Mouse (Mus musculus) limb, embryonic 14.5 days (tissue): ENCODE data around the gene Gab2. TPM values are rescaled to one million over a fixed set of nuclear protein-coding genes. Genes with fewer than 3 reads are reported as not detected.

Source experiments
- ATAC-seq: fragments of 200-750 bp; cut with Nextera tagmentation; 2 replicates; pipeline ENCODE4 v1.8.0; 2017; ENCODE audit warnings: low read depth, moderate number of reproducible peaks, moderate TSS enrichment; ENCODE audit not compliant: low FRiP score
- DNase-seq: peaks from one replicate; pipeline ENCODE4 v3.0.0-alpha.2; 2015; ENCODE audit warnings: low spot score
- H3K27ac ChIP-seq: fragments of 300-500 bp; sonication (generic); replicated peaks from 2 replicates; pipeline ENCODE4 v1.5.1; 2014; ENCODE audit warnings: low read depth, mild to moderate bottlenecking, low read length, moderate library complexity, mixed read lengths
- H3K27me3 ChIP-seq: fragments of 300-500 bp; sonication (generic); 2 replicates; pipeline ENCODE4 v1.6.1; 2014; ENCODE audit warnings: low read length, mixed read lengths; ENCODE audit not compliant: control insufficient read depth, insufficient read depth
- H3K36me3 ChIP-seq: fragments of 300-500 bp; sonication (generic); 2 replicates; pipeline ENCODE4 v1.6.1; 2014; ENCODE audit warnings: mild to moderate bottlenecking, low read length, moderate library complexity, mixed read lengths; ENCODE audit not compliant: control insufficient read depth, insufficient read depth
- H3K4me1 ChIP-seq: fragments of 300-500 bp; sonication (generic); 2 replicates; pipeline ENCODE4 v1.6.1; 2014; ENCODE audit warnings: antibody characterized with exemption, low read length, mixed read lengths; ENCODE audit not compliant: control insufficient read depth, insufficient read depth
- H3K4me2 ChIP-seq: fragments of 300-500 bp; sonication (generic); replicated peaks from 2 replicates; pipeline ENCODE4 v1.6.1; 2014; ENCODE audit warnings: low read depth, mild to moderate bottlenecking, low read length, moderate library complexity; ENCODE audit not compliant: severe bottlenecking
- H3K4me3 ChIP-seq: fragments of 300-500 bp; sonication (generic); replicated peaks from 2 replicates; pipeline ENCODE4 v1.5.1; 2014; ENCODE audit warnings: low read length
- H3K9ac ChIP-seq: fragments of 300-500 bp; sonication (generic); 2 replicates; pipeline ENCODE4 v1.6.1; 2014; ENCODE audit warnings: mild to moderate bottlenecking, low read depth, low read length, moderate library complexity; ENCODE audit not compliant: severe bottlenecking
- H3K9me3 ChIP-seq: fragments of 300-500 bp; sonication (generic); 2 replicates; pipeline ENCODE4 v1.6.1; 2016; ENCODE audit warnings: low read length; ENCODE audit not compliant: control insufficient read depth
- POLR2A ChIP-seq: fragments of 200-500 bp; IDR thresholded peaks from 2 replicates; pipeline ENCODE4 v1.8.0; 2012; ENCODE audit warnings: inconsistent platforms, mild to moderate bottlenecking, moderate library complexity, borderline replicate concordance; ENCODE audit not compliant: insufficient read depth, insufficient read length; ENCODE audit errors: extremely low read depth
- WGBS: fragments of 180-500 bp; shearing (Covaris S2); extraction: QIAGEN DNeasy Blood & Tissue Kit; methylation state at CpG from one replicate; pipeline ENCODE4 v1.1.7; 2014; 5-methylcytosine and 5-hydroxymethylcytosine counted together
- polyA plus RNA-seq, 2 experiments: library from polyadenylated mRNA; depleted of rRNA in 1 of 2; stranded (reverse) in 1 of 2; unstranded in 1 of 2; fragments of >200 nt; fragmentation: Nextera tagmentation in 1 of 2; extraction: Ambion mirVana in 1 of 2; gene quantifications; 2 replicates each; pipeline versions ENCODE4 v1.2.1 to v1.2.3; 2012 to 2014

The Gab2 gene
- polyA plus RNA-seq, 2 experiments = 5.1 to 7.7 TPM

DNA sequence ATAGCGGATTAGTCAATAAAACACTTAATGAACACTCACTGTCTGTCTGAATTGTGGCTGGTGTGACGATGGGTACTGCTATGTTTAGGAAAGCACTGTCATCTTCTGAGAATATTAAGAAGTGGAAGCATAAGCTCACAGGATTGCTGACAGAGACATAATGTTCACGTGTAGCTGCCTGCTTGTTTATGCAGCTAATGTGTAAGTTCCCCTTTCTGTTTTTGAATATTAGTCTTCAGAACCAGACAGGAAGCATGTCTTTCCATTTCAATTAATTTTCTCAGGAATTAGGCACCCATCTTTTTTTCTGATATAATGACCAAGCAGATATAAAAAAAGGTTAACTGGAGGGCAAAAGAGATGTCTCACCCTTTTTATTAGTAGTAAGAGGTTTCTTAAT is 55.1 kb downstream of the Gab2 start:
- 71% methylated on average over 3 of the region's 3 CpGs for WGBS
- DNase-seq = no peak

DNA sequence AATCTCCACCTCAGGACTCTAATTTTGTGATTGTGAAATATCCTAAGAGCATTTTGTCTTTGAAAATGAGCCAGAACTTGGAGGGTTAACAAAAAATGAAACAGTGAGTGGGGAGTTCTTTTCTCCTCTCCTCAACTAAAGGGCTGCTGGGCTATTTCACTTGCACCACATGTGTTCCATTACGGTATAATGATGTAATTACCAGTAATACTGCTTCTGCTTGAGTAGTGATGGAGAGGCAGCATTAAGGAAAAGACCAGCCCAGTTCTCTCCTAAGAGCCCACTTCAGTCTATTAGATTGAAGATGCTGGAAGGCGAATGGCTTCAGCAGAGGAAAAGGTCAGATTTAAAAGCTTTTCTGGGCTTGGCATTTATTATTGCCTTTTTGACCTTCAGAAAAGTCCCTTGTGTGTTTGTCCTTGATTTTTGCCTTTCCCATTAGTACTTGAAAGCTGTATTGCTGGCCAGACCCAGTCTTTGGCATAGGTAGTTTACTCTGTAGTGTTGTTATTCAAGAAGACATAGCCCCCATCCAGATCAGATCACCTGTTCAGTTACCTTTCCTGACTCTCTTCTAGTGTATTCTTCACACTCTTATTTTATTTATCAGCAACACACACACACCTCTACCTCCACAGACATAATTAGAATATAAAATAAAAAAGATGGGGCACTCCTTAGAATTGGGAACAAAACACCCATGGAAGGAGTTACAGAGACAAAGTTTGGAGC is 69.9 kb downstream of the Gab2 start:
- no peak for DNase-seq
- TF ChIP-seq POLR2A = no peak

More for the DNA sequence above, 55.1 kb downstream of the Gab2 start:
- no peaks in the 10 kb centered on the region for H3K27me3 ChIP-seq
- ATAC-seq = no peak
- no peak overlapping the region for H3K27ac ChIP-seq
- H3K9ac ChIP-seq = no peak overlapping the region
- no peak overlapping the region for H3K4me3 ChIP-seq
- H3K4me2 ChIP-seq = no peak overlapping the region
- no peak for TF ChIP-seq POLR2A
- peaks cover 4% of the 10 kb centered on the region; the same call in 1 of the 2 replicates for H3K9me3 ChIP-seq
- H3K4me1 ChIP-seq = no peaks in the 10 kb centered on the region
- no peaks in the 10 kb centered on the region for H3K36me3 ChIP-seq

DNA sequence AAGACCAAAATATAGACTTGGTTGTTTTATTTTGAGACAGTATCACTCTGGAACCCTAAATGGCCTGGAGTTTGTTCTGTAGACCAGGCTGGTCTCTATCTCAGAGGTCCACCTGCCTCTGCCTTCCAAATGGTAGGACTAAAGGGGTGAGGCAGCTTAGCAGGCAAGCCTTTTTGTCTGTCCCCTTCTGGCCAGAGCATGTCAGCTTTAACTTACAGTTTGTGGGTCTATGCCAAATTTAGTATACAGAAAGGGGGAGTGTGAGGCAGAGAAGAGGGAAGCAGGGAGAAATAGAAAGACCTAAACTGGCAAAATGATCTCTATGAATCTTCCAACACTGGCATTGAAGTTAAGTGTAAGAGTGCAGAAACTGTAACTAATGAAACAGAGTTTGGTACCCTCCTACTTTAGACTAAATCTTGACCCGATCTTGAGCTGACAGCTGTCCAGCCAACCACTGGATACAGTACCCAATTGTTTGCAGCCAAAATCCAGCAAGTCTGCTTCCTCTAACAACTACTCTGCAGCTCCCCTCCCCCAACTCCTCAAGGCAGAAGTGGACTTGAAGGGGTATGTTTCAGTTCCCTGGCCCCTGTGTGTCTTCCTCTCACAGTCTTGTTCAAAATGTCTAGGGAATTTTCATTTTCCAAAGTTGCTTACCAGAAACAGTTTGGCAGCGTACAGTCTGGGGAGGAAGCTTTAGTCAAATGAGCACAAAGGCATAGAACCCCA is 73.5 kb downstream of the Gab2 start:
- H3K36me3 ChIP-seq = no peaks in the 10 kb centered on the region
- H3K27ac ChIP-seq = no peak overlapping the region
- no peak overlapping the region for H3K4me3 ChIP-seq
- DNase-seq = no peak
- H3K4me2 ChIP-seq = no peak overlapping the region
- H3K27me3 ChIP-seq = no peaks in the 10 kb centered on the region
- no peak for TF ChIP-seq POLR2A
- ATAC-seq = no peak
- H3K9me3 ChIP-seq = no peaks in the 10 kb centered on the region
- peaks cover 9% of the 10 kb centered on the region; the same call in 1 of the 2 replicates for H3K4me1 ChIP-seq
- 64% methylated on average over 2 of the region's 2 CpGs for WGBS
- no peak overlapping the region for H3K9ac ChIP-seq

More for the DNA sequence above, 69.9 kb downstream of the Gab2 start:
- no peak overlapping the region for H3K27ac ChIP-seq
- H3K9me3 ChIP-seq = no peaks in the 10 kb centered on the region
- H3K27me3 ChIP-seq = no peaks in the 10 kb centered on the region
- ATAC-seq = no peak
- peaks cover 9% of the 10 kb centered on the region; the same call in 1 of the 2 replicates for H3K4me1 ChIP-seq
- no peak overlapping the region for H3K4me2 ChIP-seq
- H3K4me3 ChIP-seq = no peak overlapping the region
- no peaks in the 10 kb centered on the region for H3K36me3 ChIP-seq
- H3K9ac ChIP-seq = no peak overlapping the region
- WGBS = 24% methylated on average over 2 of the region's 2 CpGs

DNA sequence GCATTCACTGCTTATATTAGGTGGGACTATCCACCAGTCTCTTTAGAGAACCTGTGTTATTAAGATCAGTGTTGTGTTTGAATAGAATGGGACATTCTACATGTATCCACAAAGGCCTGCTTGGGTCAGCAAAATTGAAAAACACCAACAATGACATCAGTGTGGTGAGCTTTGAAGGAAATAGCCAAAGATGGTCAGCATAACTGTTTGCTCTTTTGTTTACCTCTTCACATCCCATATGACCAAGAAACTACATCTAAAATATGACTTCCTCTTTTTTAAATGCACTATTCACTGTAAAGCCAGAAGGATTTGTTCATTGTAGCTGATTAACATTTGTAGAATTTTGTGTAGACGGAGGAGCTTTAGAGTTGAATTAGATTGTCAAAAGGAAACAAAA is 82.9 kb downstream of the Gab2 start:
- DNase-seq (no peak), ATAC-seq (no peak)
- no peak overlapping the region for H3K9ac ChIP-seq
- H3K9me3 ChIP-seq = no peaks in the 10 kb centered on the region
- H3K4me2 ChIP-seq = no peak overlapping the region
- no peaks in the 10 kb centered on the region for H3K4me1 ChIP-seq
- 85% methylated on average over 1 of the region's 1 CpGs for whole genome bisulfite sequencing
- TF ChIP-seq POLR2A = no peak
- H3K4me3 ChIP-seq = no peak overlapping the region
- H3K36me3 ChIP-seq = no peaks in the 10 kb centered on the region
- no peaks in the 10 kb centered on the region for H3K27me3 ChIP-seq
- H3K27ac ChIP-seq = no peak overlapping the region

DNA sequence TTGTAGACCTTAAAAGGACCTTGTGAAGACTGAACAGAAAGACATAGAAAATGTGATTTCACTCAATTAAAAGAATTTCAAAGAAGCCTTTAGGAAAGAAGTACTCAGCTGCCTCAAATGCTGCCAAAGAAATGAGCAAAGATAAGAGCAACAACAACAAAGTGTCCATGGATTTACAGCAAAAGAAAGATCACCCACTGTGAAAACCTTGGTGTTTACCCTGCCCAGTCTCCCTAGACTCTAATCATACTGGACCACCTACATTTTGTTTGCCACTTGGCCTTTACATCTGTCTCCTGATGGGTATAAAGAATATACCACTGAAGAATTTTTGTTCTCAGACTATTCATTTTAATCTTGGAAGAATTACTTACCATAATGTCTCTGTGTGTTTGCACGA is 89.7 kb downstream of the Gab2 start:
- H3K9me3 ChIP-seq = no peaks in the 10 kb centered on the region
- H3K27me3 ChIP-seq = no peaks in the 10 kb centered on the region
- DNase-seq = no peak
- 88% methylated on average over 1 of the region's 1 CpGs for WGBS
- H3K27ac ChIP-seq = no peak overlapping the region
- H3K36me3 ChIP-seq = no peaks in the 10 kb centered on the region
- H3K4me2 ChIP-seq = no peak overlapping the region
- no peaks in the 10 kb centered on the region for H3K4me1 ChIP-seq
- H3K9ac ChIP-seq = no peak overlapping the region
- no peak overlapping the region for H3K4me3 ChIP-seq
- ATAC-seq = no peak
- TF ChIP-seq POLR2A = no peak
